Mouse (Mus musculus): ENCODE data around the gene Ube2l3.
"Not testable (repeated sequence)": the region's sequence is repeated elsewhere in the genome, so short reads cannot be mapped to it uniquely, and the experiment has no call there.

Gene Ube2l3

DNA sequence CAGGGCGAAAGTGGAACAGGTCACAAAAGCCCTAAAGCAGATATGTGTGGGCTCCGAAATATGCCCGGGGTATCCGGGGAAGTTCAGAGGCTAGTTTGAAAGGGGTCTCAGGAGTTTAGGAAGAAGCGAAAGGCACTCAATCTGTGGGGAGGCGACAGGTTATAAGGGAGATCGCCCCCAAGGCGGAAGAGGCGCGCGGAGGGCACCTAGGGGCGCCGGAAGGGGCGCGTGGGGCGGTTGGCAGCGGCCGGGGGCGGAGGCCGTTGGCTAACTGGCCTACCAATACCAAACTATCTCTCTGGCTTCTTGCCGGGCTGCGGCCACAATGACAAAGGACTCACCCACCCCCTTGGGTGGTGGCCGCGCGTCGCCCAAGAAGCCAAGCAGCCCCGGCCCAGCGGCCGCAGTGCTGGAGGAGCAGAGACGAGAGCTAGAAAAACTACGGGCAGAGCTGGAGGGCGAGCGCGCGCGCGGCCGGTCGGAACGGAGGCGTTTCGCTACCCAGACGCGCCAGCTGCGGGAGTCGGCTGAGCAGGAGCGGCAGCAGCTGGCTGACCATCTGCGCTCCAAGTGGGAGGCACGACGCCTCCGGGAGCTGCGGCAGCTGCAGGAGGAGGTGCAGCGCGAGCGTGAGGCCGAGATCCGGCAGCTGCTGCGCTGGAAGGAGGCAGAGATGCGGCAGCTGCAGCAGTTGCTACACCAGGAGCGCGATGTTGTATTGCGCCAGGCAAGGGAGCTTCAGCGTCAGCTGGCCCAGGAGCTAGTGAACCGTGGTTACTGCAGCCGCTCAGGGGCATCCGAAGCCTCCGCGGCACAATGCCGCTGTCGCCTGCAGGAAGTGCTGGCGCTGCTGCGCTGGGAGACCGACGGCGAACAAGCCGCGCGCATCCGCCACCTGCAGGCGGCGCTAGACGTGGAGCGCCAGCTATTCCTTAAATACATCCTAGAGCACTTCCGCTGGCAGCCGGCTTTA lies 6.2 kb upstream of the Ube2l3 start, which contains the start of gene Rimbp3:
TSS of gene Rimbp3 (plus strand) at position 215 of the 973 bp plus-strand sequence.
- DNase-seq (ENCODE audit: low spot score), result peak; percentile 42

DNA sequence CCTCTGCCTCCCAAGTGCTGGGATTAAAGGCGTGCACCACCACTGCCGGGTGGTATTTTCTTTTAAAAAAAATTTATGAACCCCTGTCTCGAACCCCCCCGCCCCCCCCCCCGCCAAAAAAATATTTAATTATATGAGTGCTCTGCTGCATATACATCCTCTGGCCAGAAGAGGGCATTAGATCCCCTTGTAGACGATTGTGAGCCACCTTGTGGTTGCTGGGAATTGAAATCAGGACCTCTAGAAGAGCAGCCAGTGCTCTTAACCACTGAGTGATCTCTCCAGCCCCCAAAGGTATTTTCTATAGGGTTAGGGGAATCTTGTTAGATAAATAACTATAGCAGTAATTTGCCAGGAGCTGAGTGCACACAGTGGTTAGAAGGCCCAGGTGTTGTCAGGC lies 2.5 kb upstream of the Ube2l3 start:
- no peak for DNase-seq (ENCODE audit: low spot score)

DNA sequence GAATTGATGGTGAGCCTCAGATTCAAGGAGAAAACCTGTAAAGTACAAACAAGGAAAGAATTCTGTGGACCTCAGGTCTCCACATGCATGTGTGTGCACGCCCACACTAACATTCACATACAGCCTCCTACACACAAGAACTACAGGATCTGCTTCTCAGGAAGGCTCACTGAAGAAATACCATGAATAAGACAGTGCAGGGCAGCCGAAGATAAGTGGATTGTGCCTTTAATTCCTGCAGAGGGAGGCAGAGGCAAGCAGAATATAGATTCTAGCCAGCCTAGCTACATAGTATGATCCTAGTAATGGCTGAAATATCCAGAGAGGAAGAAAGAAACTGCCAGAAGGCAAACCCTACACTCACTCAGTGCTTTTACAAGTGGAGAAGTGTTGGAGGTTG lies 472 bp downstream of the Ube2l3 start:
- no peak for DNase-seq (ENCODE audit: low spot score)

DNA sequence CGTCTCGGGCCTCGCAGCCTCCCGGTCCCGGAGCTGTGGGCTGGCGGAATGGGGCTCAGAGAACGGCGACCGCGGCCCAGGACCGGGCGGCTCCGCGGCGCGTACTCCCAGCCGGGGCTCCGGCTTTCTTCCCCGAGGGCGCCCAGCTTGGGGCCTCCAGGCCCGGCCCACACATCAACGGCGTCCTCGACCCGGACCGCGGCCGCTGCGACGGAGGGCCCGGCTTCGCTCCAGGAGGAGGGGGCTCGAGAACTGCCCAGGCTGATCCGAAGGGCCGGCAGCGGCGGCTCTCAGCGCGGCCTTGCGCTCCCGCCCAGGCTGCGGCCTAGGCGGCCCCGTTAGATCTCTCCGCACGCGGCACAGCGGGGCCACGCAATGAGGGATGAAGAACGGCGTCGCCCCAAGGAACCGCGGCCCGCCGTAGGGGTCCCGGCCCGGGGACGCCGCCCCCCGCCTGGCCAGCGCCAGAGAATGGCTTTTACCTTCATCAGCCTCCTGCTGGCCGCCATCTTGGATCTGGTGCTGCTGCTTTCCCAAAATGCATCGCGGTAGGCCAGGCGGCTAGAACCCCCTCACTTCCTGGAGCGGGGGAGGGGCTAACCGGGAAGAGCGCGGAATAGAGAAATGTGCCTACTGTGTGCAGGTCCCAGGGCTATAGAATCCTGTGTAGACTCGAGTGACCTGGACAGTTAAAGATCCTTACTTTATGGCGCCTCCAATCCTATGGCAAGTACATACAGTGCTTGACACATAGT lies 1.3 kb downstream of the Ube2l3 start:
- DNase-seq (ENCODE audit: low spot score), result peak; percentile 28

DNA sequence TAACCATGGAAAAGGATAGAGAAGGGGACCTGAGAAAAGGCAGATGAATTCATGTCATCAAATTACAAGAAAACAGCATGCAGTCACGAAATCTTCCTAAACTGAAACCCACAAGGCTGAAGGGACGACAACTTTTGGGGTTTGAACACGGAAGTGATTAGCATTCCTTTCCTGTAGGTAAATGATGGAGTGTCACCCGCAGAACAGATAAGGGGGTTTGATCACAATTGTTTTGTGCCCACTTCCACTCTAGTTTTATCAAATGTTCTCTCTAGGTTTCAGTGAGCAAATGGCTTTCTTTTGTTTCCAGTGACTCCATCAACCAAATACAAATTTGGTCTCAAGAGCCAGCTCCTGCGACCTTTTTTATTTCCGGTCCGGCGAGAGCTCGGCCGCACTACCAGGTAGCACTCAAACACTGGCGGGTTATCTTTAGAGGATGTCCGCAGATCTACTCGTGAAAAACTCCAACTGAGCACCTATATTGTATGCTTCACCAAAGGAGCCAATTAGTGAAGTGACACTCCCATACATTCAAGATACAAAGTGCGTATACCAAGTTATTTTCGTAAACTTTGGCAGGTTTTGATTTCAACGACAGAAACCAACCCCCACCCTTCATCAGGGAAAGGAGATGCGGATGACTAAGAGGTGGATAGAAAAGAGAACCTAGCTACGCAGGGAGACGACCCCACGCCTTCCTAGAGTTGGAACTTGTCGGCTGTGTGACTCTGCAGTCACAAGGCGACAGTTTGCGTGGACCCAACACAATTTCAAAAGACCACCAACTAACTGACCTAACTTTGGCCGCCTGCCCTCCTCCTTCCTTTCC lies 2.1 kb downstream of the Ube2l3 start:
- DNase-seq (ENCODE audit: low spot score), result no peak

DNA sequence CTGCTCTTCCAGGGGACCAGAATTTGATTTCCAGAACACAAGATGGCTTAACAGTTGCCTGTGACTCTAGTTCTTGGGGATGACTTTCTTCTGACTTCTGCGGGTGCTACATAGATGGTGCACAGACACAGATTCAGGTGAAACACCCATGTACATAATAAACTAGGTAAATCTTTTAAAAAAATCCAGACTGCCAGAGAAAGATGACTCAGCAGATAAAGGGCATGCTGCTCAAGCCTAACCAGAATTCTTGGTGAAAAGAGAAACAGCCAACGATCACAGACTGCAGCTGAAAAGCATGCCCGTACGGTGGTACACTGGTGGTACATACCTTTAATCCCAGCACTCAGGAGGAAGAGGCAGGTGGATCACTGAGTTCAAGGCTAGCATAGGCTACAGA lies 8.6 kb downstream of the Ube2l3 start:
- no peak for DNase-seq (ENCODE audit: low spot score)

DNA sequence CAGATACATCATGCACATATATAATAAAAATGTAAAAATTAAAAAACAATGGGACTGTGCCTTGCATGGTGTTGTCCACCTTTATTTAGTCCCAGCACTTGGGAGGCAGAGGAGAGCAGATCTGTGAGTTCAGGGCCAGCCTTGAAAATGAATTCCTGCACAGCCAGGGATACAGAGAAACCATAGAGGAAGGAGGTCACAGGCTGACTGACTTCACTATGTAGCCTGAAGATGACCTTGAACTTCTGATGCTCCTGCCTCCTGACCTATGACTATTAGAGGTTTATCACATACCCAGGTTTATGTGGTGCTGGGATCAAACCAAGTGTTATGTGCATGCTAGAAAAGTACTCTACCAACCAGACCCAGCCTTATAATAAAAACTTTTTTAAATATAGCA lies 17.0 kb downstream of the Ube2l3 start:
- DNase-seq (ENCODE audit: low spot score), result no peak

DNA sequence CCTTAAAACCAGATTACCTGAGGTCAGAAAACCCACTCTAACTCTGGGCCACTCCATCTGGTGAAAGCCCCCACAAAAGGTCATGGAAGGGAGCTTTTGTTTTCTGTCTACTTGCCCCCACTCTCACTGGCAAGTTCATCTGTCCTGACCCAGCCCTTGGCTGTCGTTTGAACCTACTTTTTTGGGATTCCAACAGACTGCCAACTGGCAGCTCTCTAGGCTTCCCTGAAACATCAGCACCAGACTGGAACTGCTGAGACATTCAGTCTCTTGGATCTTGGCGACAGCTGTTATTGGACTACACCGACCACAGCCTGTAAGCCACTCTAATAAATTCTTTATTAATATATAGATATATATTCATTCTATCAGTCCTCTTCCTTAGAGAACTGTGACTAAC lies 19.4 kb downstream of the Ube2l3 start:
- no peak for DNase-seq (ENCODE audit: low spot score)

DNA sequence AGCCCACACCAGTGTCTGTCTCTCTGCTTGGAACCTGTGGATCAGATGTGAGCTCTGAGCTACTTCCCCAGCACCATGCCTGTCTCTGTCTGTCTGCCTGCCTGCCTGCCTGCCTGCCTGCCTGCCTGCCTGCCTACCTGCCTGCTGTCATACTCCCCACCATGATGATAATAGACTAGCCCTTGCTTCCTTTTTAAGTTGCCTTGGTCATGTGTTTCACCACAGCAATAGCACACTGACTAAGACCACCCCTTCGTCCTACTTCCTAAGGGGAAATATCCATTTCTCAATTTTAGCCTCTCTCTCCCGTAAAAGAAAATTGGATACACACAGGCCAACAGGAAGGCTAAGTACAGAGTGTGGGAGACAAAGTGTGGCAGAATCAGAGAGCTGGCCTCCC lies 20.3 kb downstream of the Ube2l3 start:
- no peak for DNase-seq (ENCODE audit: low spot score)

DNA sequence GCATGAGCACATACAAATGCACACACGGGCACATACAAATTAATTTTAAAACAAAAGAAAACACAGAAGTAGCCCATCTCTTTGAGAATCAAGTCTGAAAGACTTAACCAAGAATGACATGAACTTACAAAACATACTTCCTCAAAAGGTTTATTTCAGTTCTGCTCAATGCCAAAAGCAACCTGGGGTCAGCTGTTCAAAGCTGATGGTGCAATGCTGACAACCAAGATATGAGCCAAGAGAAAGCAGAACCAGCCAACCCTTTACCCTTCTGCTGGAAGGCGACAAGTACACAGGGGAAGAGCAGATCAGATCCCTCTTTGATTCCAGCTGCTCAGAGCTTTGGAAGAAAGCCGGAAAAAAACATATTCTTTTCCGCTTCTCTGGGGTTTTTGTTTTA lies 21.1 kb downstream of the Ube2l3 start:
- no peak for DNase-seq (ENCODE audit: low spot score)

DNA sequence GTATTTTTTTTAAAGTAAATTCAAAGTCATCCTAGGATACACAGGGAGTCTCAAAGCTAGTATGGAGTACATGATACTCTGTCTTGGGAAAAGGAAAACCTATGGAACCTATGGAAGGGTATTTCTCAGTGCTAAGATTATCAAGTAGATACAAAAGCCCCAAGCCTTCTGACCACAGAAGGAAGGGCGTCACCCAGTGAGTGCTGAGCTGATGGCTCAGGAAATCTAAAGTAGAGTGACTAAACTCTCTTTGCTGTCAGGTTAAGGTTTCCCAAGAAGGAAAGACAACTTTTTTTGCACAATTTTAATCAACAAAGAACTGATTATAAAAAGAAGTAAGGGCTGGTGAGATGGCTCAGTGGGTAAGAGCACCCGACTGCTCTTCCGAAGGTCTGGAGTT lies 22.7 kb downstream of the Ube2l3 start:
- no peak for DNase-seq (ENCODE audit: low spot score)

DNA sequence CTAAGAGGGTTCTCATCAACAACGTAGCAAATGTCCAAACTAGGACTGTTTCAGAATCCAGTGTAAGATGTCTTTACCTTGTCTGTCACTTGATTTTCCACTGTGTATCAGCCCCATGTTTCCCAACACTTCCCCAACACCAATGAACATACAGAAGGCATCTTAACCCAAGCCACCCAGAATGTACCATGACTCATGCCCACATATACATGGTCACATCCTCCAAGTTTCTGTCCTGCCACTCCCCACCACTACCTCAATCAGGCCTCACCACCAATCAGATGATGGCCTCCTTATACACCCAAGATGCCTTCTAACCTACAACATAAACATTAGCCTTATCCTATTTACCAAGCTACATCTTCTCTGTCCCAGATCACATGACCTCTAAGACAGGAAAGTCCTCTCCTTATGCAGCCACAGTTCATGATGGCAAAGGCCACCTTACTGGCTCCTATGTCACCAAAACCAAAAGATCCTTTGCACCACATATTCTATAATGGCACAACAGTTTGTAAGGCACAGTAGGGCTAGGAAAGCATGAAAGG lies 24.8 kb downstream of the Ube2l3 start:
- no peak for DNase-seq (ENCODE audit: low spot score)

DNA sequence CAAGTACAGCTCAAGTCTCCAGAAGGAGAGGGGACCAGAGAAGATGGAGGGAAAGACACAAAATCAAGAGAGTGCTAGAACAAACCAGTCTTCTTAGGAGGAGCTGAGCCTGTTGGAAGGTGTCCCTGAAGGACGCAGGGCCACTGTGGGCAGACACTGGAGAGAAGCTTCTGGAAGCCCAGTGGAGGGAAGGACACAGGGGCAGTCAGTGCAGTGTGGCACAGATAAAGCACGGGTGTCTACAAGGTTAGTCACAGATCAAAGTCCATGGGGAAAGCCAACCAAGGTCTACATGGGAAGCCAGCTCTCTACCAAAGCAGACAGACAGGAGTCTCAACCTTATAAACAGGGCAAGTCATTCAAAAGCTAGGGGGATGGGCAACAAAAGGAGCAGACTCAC lies 26.7 kb downstream of the Ube2l3 start:
- DNase-seq (ENCODE audit: low spot score), result no peak

DNA sequence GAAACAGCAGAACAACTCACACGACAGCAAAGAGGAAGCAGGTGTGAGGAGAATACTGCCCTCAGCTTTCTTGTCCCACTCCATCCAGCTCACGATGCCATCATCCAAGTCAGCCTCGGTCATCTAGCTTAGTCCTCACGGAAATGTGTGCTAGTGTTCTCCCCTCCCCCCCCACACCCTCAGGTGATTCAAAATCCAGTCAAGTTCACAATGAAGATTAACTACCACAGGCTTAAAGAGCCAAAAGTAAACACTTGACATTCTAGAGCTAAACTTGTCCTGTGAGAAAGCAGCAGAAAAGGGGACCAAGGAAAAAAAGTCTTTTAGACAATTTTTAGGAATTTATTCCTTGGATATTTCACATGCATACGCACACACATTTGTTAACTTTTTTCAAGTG lies 34.4 kb downstream of the Ube2l3 start:
- DNase-seq (ENCODE audit: low spot score), result no peak

DNA sequence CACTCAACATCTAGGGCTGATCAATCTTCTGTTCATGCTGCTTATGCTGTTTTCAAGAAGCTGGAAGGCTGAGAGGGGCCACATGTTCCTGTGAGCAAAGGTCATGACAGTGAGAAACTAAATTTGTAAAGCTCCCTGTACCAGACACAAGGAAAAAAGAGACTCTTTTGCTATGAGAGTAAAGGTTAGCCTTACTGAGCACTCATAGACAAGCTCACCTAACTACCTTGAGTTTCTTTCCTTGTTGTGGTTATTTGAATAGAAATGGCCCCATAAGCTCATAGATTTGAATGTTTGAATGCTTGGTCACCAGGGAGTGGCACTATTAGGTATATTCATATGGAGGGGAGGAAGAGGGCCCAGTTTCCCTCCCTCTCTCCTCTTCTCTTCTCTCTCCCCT lies 35.3 kb downstream of the Ube2l3 start:
- no peak for DNase-seq (ENCODE audit: low spot score)

DNA sequence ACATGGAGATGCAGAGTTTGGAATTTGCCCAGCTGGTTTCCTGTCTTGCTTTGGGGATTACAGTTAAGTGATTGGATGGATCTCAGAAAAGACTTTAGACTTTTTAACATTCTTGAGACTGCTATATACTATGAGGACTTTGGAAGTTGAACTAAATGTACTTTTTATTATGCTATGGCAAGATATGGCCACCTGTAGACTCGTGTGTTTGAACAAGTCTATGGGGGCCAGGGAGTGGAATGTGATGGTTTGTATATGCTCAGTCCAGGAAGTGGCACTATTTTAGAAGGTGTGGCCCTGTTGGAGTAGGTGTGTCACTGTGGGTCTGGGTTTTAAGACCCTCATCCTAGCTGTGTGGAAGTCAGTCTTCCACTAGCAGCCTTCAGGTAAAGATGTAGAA lies 37.0 kb downstream of the Ube2l3 start:
- DNase-seq (ENCODE audit: low spot score), result not testable (repeated sequence)

DNA sequence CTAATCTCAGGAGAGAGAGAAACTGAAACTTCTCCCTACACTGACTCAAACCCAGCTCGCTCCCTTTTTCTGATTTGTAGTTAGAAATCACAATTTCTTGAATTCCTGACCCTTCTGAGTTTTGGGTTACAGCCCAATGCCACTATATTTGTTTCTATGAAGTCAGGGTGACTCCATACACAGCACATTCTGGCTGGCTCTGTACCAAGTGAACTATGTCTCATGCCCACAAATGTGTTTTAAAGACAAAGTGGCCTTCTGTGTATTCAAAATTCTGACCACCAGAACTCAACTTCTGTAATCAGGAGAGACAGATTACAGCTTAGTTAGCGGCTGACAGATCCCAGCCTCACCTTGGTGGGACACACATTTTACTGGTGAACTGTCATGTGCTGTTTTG lies 48.1 kb downstream of the Ube2l3 start:
- no peak for DNase-seq (ENCODE audit: low spot score)

DNA sequence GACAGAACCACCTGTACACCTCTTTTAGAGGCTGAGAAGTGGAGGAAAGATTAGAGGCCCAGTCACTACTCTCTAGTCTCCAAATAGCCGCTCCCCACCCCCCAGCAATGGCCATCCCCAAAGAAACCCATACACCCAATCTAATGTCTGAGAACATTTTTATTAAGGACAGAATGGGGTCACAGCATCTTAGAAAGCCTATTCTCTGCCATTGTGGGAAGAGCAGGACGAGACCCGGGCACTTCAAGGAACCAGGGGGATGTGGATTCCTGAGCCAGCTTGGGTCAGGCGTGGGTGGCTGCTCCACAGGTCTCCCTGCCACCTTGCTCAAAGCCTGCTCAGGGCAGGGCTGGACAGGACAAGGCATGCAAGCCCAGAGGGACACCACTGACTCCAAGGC lies 50.6 kb downstream of the Ube2l3 start:
- no peak for DNase-seq (ENCODE audit: low spot score)

DNA sequence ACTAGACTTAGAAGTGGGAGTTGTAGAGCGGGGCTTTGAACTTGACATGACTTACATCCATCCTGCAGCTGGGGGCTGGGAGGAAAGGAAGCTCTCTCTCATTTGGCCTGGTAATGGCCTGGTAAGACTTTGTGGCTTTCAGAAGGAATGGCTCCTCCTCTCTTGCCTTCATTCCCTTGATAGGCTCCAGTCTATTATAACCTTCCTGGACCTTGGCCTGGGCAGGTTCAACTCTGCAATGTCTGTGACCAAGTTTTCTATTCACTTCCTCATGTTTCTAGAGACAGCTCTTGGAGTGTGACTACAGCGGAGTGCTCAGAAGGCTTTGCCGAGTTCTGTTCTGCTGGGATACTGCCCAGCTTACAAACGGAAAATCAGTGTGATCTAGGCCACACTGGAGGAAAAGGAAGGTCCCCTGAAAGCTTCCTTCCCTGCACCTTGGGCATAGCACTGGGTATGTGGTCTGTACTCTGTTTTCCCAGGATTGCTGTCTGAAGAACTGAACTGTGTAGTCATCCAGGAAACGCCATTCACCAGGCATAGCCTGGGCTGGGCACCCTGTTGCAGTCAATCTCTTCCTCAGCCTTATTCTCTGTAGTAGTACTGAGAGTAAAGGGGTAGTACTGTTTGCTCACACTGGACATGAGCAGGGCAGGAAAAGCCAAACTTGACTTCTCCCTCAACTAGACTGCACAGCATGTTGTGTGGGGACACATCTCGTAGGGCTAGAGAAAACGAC lies 51.8 kb downstream of the Ube2l3 start:
- DNase-seq (ENCODE audit: low spot score), result no peak

DNA sequence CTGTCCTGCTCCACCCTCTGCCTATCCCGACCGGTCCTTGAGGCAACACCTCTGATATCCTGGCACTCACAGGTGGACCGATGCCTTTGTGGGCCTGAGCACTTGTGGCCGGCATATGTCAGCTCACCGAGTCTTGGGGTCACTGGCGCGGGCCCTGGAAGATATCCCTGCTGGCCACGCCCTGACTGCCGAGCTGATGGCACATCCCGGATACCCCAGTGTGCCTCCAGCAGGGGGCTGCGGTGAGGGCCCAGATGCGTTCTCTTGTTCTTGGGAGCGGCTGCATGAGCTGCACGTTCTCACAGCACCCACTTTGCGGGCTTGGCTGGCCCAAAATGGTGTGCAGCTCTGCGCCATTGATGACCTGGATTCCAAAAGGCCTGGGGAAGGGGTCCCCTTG lies 54.4 kb downstream of the Ube2l3 start:
- no peak for DNase-seq (ENCODE audit: low spot score)

DNA sequence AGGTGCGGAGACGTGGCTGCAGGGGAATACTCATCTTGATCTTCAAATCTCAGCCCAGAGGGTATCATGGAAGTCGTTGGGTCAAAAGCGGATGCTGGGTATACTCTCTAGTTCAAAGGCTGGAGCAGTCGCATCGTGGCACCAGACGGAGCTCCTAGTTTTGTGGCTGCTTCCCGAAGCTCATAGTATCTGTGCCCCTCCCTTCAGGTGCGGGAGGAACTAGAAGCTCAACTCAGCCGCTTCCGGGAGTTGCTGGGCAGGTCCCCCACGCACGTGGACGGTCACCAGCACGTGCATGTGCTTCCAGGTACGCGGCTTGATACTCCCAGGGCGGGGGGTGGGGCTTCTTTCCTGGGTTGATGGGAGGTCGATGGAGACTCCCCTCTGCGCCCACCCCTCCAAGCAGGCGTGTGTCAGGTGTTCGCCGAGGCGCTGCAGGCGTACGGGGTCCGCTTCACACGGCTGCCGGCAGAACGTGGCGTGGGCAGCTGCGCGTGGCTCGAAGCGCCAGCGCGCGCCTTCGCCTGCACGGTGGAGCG lies 55.0 kb downstream of the Ube2l3 start:
- DNase-seq (ENCODE audit: low spot score), result no peak

All from urinary bladder, postnatal 10 days (tissue).